Mouse (Mus musculus) adrenal gland, postnatal 25 days (tissue): Measurements from ENCODE around the gene Nek10. TPM values are rescaled to one million over a fixed set of nuclear protein-coding genes. Genes with fewer than 3 reads are reported as not detected.
"Not testable (repeated sequence)": the region's sequence is repeated elsewhere in the genome, so short reads cannot be mapped to it uniquely, and the experiment has no call there.

Experiments
- DNase-seq: peaks from one replicate; pipeline ENCODE4 v3.0.0; 2021; ENCODE audit warnings: mixed read lengths
- long read RNA-seq: library from polyadenylated mRNA; stranded (forward); transcript quantifications from one replicate; pipeline ENCODE4 v2.0.0, GENCODE M21; 2021
- total RNA-seq: library from RNA; stranded (reverse); gene quantifications from 2 replicates; pipeline ENCODE4 v1.2.3, GENCODE M21; 2021

Gene Nek10
- 0.12 TPM in 1 of 2 replicates, not detected in the other for total RNA-seq
- long read RNA-seq = 0 reads

- not testable (repeated sequence) for DNase-seq
These were observed at the start of gene Nek10 for GRCm38 (mm10) chr14:14803115-14803514. Gene Nek10 (plus strand): TSS chr14:14803415.

- no peak for DNase-seq
These were observed 22.0 kb upstream of the Nek10 start for GRCm38 (mm10) chr14:14781169-14781568.

- DNase-seq = no peak
These were observed 19.0 kb upstream of the Nek10 start for GRCm38 (mm10) chr14:14784223-14784622.

GRCm38 (mm10) chr14:14786979-14787378 lies 16.2 kb upstream of the Nek10 start:
- DNase-seq = no peak

GRCm38 (mm10) chr14:14789840-14790470 lies 13.3 kb upstream of the Nek10 start:
- DNase-seq = no peak

- no peak for DNase-seq
These were observed 3.4 kb upstream of the Nek10 start for GRCm38 (mm10) chr14:14799861-14800260.

GRCm38 (mm10) chr14:14800332-14800731 lies 2.9 kb upstream of the Nek10 start:
- no peak for DNase-seq

GRCm38 (mm10) chr14:14800810-14801209 lies 2.4 kb upstream of the Nek10 start:
- no peak for DNase-seq

GRCm38 (mm10) chr14:14803921-14804517 lies 804 bp downstream of the Nek10 start:
- DNase-seq = no peak

GRCm38 (mm10) chr14:14804518-14805212 lies 1.4 kb downstream of the Nek10 start:
- DNase-seq = no peak

GRCm38 (mm10) chr14:14832520-14833240 lies 29.5 kb downstream of the Nek10 start:
- peak; percentile 79 for DNase-seq

GRCm38 (mm10) chr14:14833498-14833897 lies 30.3 kb downstream of the Nek10 start:
- no peak for DNase-seq

GRCm38 (mm10) chr14:14834266-14834665 lies 31.1 kb downstream of the Nek10 start:
- no peak for DNase-seq

- no peak for DNase-seq
These were observed 34.4 kb downstream of the Nek10 start for GRCm38 (mm10) chr14:14837627-14838026.

- no peak for DNase-seq
These were observed 34.9 kb downstream of the Nek10 start for GRCm38 (mm10) chr14:14838109-14838508.

GRCm38 (mm10) chr14:14842734-14843530 lies 39.7 kb downstream of the Nek10 start:
- DNase-seq = no peak

- no peak for DNase-seq
These were observed 49.6 kb downstream of the Nek10 start for GRCm38 (mm10) chr14:14852838-14853237.

GRCm38 (mm10) chr14:14860331-14860730 lies 57.1 kb downstream of the Nek10 start:
- DNase-seq = no peak

GRCm38 (mm10) chr14:14863690-14864356 lies 60.6 kb downstream of the Nek10 start:
- DNase-seq = peak; percentile 76

- DNase-seq = no peak
These were observed 66.0 kb downstream of the Nek10 start for GRCm38 (mm10) chr14:14869239-14869638.

- no peak for DNase-seq
These were observed 66.8 kb downstream of the Nek10 start for GRCm38 (mm10) chr14:14870059-14870458.
